Mouse (Mus musculus): ENCODE measurements around the gene Atrnl1. TPM values are rescaled to one million over a fixed set of nuclear protein-coding genes. Genes with fewer than 3 reads are reported as not detected.
A peak's percentile ranks its signal among the peaks of the same experiment; 100 is the strongest.

Atrnl1 gene
- polyA plus RNA-seq, 1 experiment from 2014 or later, result 2.8 TPM

DNA sequence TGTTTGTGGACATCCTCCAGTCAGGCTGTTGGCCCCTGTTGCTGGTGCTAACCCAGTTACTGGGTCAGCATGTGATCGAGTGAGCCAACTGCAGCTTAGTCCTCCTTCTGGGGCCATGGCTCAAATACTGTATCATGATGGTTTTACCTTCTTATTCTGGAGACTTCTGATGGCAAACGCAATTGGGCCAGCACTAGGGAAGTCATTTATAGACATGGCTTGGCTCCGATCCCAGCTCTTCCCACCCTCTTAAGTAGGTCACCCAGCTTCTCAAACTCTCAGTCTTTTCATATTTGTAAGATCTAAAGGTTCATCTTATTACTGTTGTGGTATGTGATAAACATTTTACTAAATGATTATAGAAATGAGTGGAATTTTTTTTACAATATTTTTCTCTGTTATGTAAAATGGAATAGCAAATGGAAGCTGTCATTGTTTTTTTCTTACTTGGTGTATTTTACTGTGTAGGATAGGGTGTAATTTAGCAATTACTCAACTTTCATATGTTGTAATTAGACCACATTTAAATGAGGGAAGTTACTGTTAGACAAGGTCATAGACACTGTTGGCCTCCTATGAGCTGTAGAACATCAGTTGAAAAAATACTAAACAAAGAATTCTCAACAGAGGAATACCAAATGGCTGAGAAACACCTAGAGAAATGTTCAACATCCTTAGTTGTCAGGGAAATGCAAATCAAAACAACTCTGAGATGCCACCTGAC is 171.7 kb downstream of the Atrnl1 start:
- Histone ChIP-seq H3K4me1 (no peaks in the 10 kb centered on the region), H3K9me3 (no peaks in the 10 kb centered on the region), H3K9ac (no peak overlapping the region), H3K27ac (replicated peaks) (no peak overlapping the region), H3K36me3 (no peaks in the 10 kb centered on the region), H3K4me3 (no peak overlapping the region), H3K27me3 (replicated peaks) (no peaks in the 10 kb centered on the region), H3K4me2 (no peak overlapping the region)
- WGBS, result 75% methylated on average over 3 of the region's 3 CpGs
- ATAC-seq (ENCODE audit: extremely low read depth, insufficient number of reproducible peaks, low FRiP score, low TSS enrichment), result no peak

DNA sequence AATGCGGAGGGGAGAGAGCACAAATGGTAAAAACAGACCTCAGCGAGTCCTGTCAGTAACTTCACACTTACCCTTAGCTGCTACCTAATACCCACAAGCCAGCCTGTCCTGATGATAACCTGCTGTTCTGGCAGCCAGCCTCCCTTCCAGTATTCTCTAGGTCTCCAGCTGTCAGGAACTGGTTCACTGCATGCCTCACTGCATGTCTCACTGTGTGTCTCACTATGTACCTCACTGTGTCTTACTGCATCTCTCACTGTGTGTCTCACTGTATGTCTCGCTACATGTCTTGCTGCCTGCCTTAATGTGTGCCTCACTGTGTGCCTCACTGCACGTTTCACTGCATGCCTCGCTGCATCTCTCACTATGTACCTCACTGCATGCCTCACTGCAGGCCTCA is 175.9 kb downstream of the Atrnl1 start:
- Histone ChIP-seq H3K9me3 (no peaks in the 10 kb centered on the region), H3K4me2 (no peak overlapping the region), H3K27me3 (replicated peaks) (no peaks in the 10 kb centered on the region), H3K4me3 (no peak overlapping the region), H3K27ac (replicated peaks) (no peak overlapping the region), H3K4me1 (no peaks in the 10 kb centered on the region), H3K9ac (no peak overlapping the region), H3K36me3 (no peaks in the 10 kb centered on the region)
- no peak for ATAC-seq (ENCODE audit: extremely low read depth, insufficient number of reproducible peaks, low FRiP score, low TSS enrichment)
- whole genome bisulfite sequencing, result 65% methylated on average over 5 of the region's 5 CpGs

DNA sequence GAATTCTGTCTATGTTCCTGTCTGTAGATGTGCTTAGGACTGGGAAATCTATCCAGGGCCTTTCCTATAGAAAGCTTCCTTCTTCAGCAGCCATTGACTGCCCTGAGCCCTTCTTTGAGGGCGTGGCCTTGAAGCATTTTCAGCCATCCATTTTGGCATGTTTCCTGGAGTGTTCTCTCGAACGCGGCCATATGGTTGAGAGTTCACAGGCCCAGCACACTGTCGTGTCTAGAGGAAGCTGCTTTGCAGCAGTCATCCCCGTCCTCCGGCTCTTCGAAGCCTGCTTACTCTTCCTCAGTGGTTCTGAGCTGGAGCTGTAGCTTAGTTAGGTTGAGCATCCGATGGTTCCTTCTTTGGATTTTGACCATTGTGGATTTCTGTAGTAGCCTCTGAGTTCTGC is 191.4 kb downstream of the Atrnl1 start:
- 75% methylated on average over 9 of the region's 9 CpGs for WGBS
- ATAC-seq (ENCODE audit: extremely low read depth, insufficient number of reproducible peaks, low FRiP score, low TSS enrichment), result no peak
- no peaks in the 10 kb centered on the region for H3K27me3 ChIP-seq (replicated peaks)
- no peaks in the 10 kb centered on the region for H3K9me3 ChIP-seq
- peaks cover 3% of the 10 kb centered on the region; the same call in 1 of the 2 replicates for H3K36me3 ChIP-seq
- no peak overlapping the region for H3K9ac ChIP-seq
- H3K4me1 ChIP-seq, result peaks cover 16% of the 10 kb centered on the region
- no peak overlapping the region for H3K4me2 ChIP-seq
- H3K27ac ChIP-seq (replicated peaks), result peak overlapping the region; percentile 56; the same call in 1 of the 2 replicates
- H3K4me3 ChIP-seq, result no peak overlapping the region

DNA sequence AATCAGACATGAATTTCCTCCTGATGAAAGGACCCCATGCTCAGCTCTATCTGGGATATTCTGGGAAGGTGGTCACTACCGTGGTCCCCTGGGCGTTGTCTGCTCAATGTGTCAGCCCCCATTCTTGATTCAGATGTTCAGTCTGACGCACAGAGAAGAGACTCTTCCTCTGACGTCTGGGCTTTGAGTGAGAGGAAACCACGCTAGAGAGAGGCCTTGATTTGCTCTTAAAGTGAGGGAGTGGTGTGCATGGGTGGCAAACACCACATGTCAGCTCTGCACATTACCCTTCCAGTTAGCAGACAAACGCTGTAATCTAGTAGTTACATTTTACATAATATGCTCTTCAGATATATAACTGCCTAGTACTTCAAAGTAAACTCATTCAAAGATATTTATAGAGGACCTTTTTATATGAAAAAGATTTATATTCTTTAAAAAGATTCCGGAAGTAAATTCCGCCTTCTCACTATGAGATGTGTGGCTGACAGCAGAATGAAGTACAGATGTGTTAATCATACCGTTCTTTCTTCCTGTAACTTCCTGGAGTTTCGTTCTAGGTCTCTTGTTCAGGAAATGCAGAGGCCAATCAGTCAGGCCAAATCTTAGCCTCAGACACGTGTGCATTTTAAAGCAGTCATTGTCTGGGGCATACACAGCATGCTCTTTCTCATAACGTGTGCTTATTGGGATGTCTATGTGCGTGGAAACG is 192.1 kb downstream of the Atrnl1 start:
- Histone ChIP-seq H3K9ac (no peak overlapping the region), H3K27ac (replicated peaks) (peak overlapping the region; percentile 56; the same call in 1 of the 2 replicates), H3K36me3 (no peaks in the 10 kb centered on the region), H3K9me3 (no peaks in the 10 kb centered on the region), H3K4me1 (peaks cover 16% of the 10 kb centered on the region), H3K27me3 (replicated peaks) (no peaks in the 10 kb centered on the region), H3K4me3 (no peak overlapping the region), H3K4me2 (no peak overlapping the region)
- no peak for ATAC-seq (ENCODE audit: extremely low read depth, insufficient number of reproducible peaks, low FRiP score, low TSS enrichment)
- 57% methylated on average over 14 of the region's 14 CpGs for WGBS

DNA sequence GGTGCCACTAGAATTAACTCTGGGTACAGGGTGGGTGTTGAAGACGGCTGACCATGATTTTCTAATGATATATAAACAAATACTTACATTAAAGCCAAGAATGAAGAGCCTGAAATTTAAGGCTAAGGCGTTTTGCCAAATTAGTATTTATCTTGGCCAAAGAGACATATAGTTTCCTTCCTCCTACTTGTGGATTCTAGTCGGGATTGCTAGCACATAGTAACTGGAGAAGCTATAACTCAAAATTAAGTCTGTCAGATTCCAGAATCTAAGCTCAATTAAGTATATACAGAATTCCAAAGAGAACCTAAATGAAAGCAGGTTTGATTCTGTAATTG is 192.6 kb downstream of the Atrnl1 start:
- Histone ChIP-seq H3K4me2 (no peak overlapping the region), H3K27me3 (replicated peaks) (no peaks in the 10 kb centered on the region), H3K27ac (replicated peaks) (0 out of 2 replicates have a peak overlapping the region, but pooled peaks have one; percentile 56), H3K9ac (no peak overlapping the region), H3K4me1 (peaks cover 16% of the 10 kb centered on the region), H3K36me3 (no peaks in the 10 kb centered on the region), H3K9me3 (no peaks in the 10 kb centered on the region), H3K4me3 (no peak overlapping the region)
- WGBS, result 55% methylated on average over 3 of the region's 3 CpGs
- no peak for ATAC-seq (ENCODE audit: extremely low read depth, insufficient number of reproducible peaks, low FRiP score, low TSS enrichment)

DNA sequence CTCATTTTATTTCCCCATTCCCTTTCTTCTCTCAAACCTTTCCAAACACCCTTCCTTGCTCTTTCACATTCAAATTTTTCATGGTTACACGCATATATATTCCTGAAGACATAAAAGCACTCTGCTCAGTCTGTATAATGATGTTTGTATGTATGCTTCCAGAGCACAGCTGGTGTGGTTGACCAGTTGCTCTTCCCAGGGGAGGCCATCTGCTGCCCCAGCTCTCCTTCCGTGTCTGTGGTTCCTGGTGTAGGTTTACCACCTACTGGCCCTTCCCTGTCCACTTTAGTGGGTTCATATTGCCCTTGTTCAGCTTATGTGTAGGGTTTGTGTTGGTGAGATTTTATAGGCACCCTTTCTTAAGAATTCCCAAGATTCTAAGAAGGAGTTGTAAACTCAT is 197.5 kb downstream of the Atrnl1 start:
- Histone ChIP-seq H3K4me2 (no peak overlapping the region), H3K4me1 (peaks cover 4% of the 10 kb centered on the region; the same call in 1 of the 2 replicates), H3K4me3 (no peak overlapping the region), H3K9ac (no peak overlapping the region), H3K36me3 (no peaks in the 10 kb centered on the region), H3K9me3 (no peaks in the 10 kb centered on the region), H3K27ac (replicated peaks) (no peak overlapping the region), H3K27me3 (replicated peaks) (no peaks in the 10 kb centered on the region)
- no peak for ATAC-seq (ENCODE audit: extremely low read depth, insufficient number of reproducible peaks, low FRiP score, low TSS enrichment)
- 80% methylated on average over 2 of the region's 2 CpGs for WGBS

DNA sequence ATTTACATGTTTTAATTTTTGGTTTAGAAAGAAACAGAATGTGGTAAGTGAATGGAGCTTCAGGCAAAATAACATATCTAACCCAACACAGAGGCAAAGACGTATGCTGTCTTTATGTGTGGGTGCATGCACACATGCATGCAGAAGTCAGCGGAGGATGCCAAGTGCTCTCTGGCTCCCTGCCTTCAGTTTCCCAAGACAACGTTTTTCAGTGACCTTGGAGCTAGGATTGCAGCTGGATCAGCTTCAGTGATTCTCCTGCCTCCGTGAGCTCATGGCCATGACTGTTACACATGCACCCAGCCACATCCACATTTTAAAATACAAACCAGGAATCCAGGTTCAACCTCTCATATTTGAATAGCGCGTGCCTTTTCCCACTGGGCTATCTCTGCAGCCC is 203.5 kb downstream of the Atrnl1 start:
- 77% methylated on average over 6 of the region's 6 CpGs for WGBS
- H3K4me2 ChIP-seq, result no peak overlapping the region
- H3K9me3 ChIP-seq, result no peaks in the 10 kb centered on the region
- H3K4me3 ChIP-seq, result no peak overlapping the region
- no peak for ATAC-seq (ENCODE audit: extremely low read depth, insufficient number of reproducible peaks, low FRiP score, low TSS enrichment)
- no peaks in the 10 kb centered on the region for H3K36me3 ChIP-seq
- no peaks in the 10 kb centered on the region for H3K27me3 ChIP-seq (replicated peaks)
- no peak overlapping the region for H3K9ac ChIP-seq
- H3K4me1 ChIP-seq, result peaks cover 15% of the 10 kb centered on the region
- H3K27ac ChIP-seq (replicated peaks), result no peak overlapping the region

DNA sequence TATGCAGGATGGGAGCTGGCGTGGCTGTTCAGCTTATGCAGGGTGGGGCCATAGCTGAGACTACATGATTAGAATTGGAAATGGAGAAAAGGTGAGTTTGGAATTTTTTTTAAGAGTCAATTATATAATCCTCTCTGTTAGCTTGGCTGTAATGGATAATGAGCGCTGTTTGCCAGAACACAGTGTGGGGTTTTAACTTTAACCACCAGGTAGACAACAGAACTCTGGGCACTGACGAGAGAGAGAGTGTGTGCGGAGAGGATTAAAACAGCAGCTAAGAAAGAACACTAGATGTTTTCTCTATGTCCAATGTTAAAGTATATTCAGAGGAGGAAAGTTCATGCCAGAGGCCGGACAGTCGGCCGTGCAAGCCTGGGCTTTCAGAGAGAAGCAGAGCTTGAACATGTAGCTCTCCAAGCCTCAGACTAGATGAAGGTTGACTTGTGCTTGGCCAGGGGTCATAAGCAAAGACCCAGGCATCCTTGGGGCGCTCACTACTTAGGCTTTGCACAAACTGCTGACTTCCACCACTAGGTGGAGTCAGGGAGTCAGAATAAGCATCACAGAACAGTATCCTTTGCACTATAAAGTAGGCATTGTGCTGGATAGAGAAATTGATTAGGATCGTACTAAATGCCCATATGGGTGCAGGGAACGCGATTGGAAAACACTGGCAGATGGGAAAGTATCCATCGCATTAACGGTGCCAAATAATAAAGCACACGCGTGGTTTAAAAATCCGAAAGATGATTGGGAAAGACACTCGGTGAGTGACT is 205.6 kb downstream of the Atrnl1 start:
- WGBS, result 83% methylated on average over 17 of the region's 17 CpGs
- H3K9me3 ChIP-seq, result no peaks in the 10 kb centered on the region
- H3K4me2 ChIP-seq, result no peak overlapping the region
- H3K4me3 ChIP-seq, result no peak overlapping the region
- H3K27me3 ChIP-seq (replicated peaks), result no peaks in the 10 kb centered on the region
- H3K36me3 ChIP-seq, result no peaks in the 10 kb centered on the region
- peaks cover 15% of the 10 kb centered on the region for H3K4me1 ChIP-seq
- no peak overlapping the region for H3K9ac ChIP-seq
- H3K27ac ChIP-seq (replicated peaks), result no peak overlapping the region
- ATAC-seq (ENCODE audit: extremely low read depth, insufficient number of reproducible peaks, low FRiP score, low TSS enrichment), result no peak

DNA sequence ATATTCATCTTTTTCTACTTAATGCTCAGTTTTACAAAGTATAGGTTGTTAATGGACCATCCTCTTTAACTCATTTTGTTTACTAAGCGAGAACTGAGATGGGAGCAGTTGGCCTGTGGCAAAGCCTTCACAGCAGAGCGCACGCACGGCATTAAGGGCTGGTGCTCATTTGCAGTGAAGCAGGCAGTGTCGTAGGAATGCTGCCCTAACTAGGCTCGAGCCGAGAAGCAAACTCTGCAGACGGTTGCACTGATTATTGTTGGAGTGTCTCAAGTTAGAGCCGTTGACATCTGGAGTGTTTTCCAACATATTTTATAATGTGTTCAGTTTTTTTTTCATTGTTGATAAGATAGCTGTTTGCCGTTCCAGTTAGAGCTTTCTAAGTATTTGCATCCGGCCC is 206.9 kb downstream of the Atrnl1 start:
- Histone ChIP-seq H3K9ac (0 out of 2 replicates have a peak overlapping the region, but pooled peaks have one; percentile 33), H3K9me3 (no peaks in the 10 kb centered on the region), H3K4me2 (peak overlapping the region; percentile 40), H3K27ac (replicated peaks) (no peak overlapping the region), H3K4me1 (peaks cover 15% of the 10 kb centered on the region), H3K27me3 (replicated peaks) (no peaks in the 10 kb centered on the region), H3K4me3 (peak overlapping the region; percentile 4; the same call in 1 of the 2 replicates), H3K36me3 (no peaks in the 10 kb centered on the region)
- 21% methylated on average over 11 of the region's 11 CpGs for WGBS
- no peak for ATAC-seq (ENCODE audit: extremely low read depth, insufficient number of reproducible peaks, low FRiP score, low TSS enrichment)

DNA sequence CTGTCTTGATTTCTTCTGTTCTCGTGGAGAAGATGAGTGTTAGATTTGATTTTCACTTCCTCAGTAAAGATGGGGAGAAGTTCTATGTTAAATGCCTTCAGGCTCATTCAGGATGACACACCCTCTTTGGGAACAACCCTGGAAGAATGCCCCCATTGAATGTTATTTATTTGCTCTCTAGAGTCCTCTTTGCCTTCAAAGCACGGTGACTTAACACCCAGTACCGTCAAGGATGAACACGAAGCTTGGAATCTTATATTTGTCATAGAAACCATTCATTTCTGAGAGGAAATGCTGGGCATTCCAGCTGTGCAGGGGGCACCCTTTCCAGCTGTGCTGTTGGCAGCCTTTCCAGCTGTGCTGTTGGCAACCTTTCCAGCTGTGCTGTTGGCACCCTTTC is 212.6 kb downstream of the Atrnl1 start:
- WGBS, result 87% methylated on average over 4 of the region's 4 CpGs
- no peak overlapping the region for H3K4me2 ChIP-seq
- no peak overlapping the region for H3K27ac ChIP-seq (replicated peaks)
- no peak overlapping the region for H3K4me3 ChIP-seq
- no peak overlapping the region for H3K9ac ChIP-seq
- no peaks in the 10 kb centered on the region for H3K9me3 ChIP-seq
- ATAC-seq (ENCODE audit: extremely low read depth, insufficient number of reproducible peaks, low FRiP score, low TSS enrichment), result no peak
- no peaks in the 10 kb centered on the region for H3K27me3 ChIP-seq (replicated peaks)
- H3K36me3 ChIP-seq, result no peaks in the 10 kb centered on the region
- 0 out of 2 replicates have a peak, but pooled peaks cover 5% of the 10 kb centered on the region for H3K4me1 ChIP-seq

Measured in heart, embryonic 13.5 days (tissue).